Mouse (Mus musculus): Measurements from ENCODE around the gene Rimbp2. TPM values are rescaled to one million over a fixed set of nuclear protein-coding genes. Genes with fewer than 3 reads are reported as not detected.

Gene Rimbp2
- total RNA-seq (2012; rRNA removed) (not detected in 2 replicates), polyA plus RNA-seq (2012; ENCODE audit: insufficient read depth in 1 of 2, insufficient read length in 2 of 2, low read depth in 1 of 2, low replicate concordance in 2 of 2, missing spikeins in 1 of 2) (not detected)

- no peak for DNase-seq (ENCODE audit: low read depth, low spot score)
- no peak within 1 kb of the TSS for H3K27ac ChIP-seq (ENCODE audit: control insufficient read depth, low read depth, low read length)
- no peak within 1 kb of the TSS for H3K4me3 ChIP-seq (ENCODE audit: control insufficient read depth in 1 of 2, insufficient read depth in 1 of 2, low read depth in 2 of 2, low read length in 2 of 2)
- H3K9me3 ChIP-seq (replicated peaks; ENCODE audit: insufficient read depth, low read length) = no peaks in the 10 kb centered on the region
- H3K9ac ChIP-seq (ENCODE audit: control insufficient read depth, low read depth, low read length, poor library complexity, severe bottlenecking) = no peak within 1 kb of the TSS
- H3K4me1 ChIP-seq (ENCODE audit: control insufficient read depth in 1 of 2, insufficient read depth in 2 of 2, low read length in 2 of 2) = no peaks in the 10 kb centered on the region
- no peaks in the 10 kb centered on the region for H3K36me3 ChIP-seq (ENCODE audit: control insufficient read depth in 1 of 2, insufficient read depth in 2 of 2, low read length in 2 of 2)
- TF ChIP-seq MXI1 (IDR thresholded peaks at IDR 0.05; ENCODE audit: low read depth, low read length) = no peak
- TF ChIP-seq RCOR1 (IDR thresholded peaks at IDR 0.05; ENCODE audit: low read depth, low read length) = no peak
- no peak for TF ChIP-seq UBTF (IDR thresholded peaks at IDR 0.05; ENCODE audit: borderline replicate concordance, insufficient read depth, low read depth, low read length)
- TF ChIP-seq JUND (IDR thresholded peaks at IDR 0.05; ENCODE audit: low read depth, low read length) = no peak
- TF ChIP-seq GATA1 (IDR thresholded peaks at IDR 0.05; ENCODE audit: low read depth, low read length) = no peak
- TF ChIP-seq ZC3H11A (IDR thresholded peaks at IDR 0.05; ENCODE audit: low read depth, low read length) = no peak
- no peak for TF ChIP-seq GABPA (IDR thresholded peaks at IDR 0.05; ENCODE audit: low read depth, low read length)
- TF ChIP-seq TBP (IDR thresholded peaks at IDR 0.05; ENCODE audit: low read depth, low read length) = no peak
- TF ChIP-seq E2F4 (IDR thresholded peaks at IDR 0.05; ENCODE audit: borderline replicate concordance, low read depth, low read length) = no peak
- TF ChIP-seq USF2 (IDR thresholded peaks at IDR 0.05; ENCODE audit: borderline replicate concordance in 1 of 2, insufficient read depth in 1 of 2, low read depth in 1 of 2, low read length in 2 of 2) = no peak
- TF ChIP-seq MAZ (IDR thresholded peaks at IDR 0.05; ENCODE audit: low read depth, low read length) = no peak
- TF ChIP-seq POLR2AphosphoS5 (IDR thresholded peaks at IDR 0.05; ENCODE audit: borderline replicate concordance, low read depth, low read length) = no peak
- no peak for TF ChIP-seq HCFC1 (IDR thresholded peaks at IDR 0.05; ENCODE audit: low read depth, low read length)
- no peak for TF ChIP-seq BHLHE40 (IDR thresholded peaks at IDR 0.05; ENCODE audit: borderline replicate concordance, low read depth, low read length)
- no peak for TF ChIP-seq MYC (IDR thresholded peaks at IDR 0.05; ENCODE audit: low read depth, low read length)
- no peak for TF ChIP-seq ETS1 (IDR thresholded peaks at IDR 0.05; ENCODE audit: low read depth, low read length)
- TF ChIP-seq TCF12 (IDR thresholded peaks at IDR 0.05; ENCODE audit: low read depth, low read length) = no peak
- no peaks in the 10 kb centered on the region for H3K27me3 ChIP-seq (ENCODE audit: control insufficient read depth in 1 of 2, insufficient read depth in 2 of 2, low read length in 2 of 2)
- H3K79me2 ChIP-seq (ENCODE audit: control insufficient read depth, insufficient read depth, low read length, poor library complexity) = no peaks in the 10 kb centered on the region
These were observed at the start of gene Rimbp2 for GRCm38 (mm10) chr5:128953278-128954070. TSS of gene Rimbp2 (minus strand) at chr5:128953486.

- H3K27me3 ChIP-seq (ENCODE audit: control insufficient read depth in 1 of 2, insufficient read depth in 2 of 2, low read length in 2 of 2) = no peaks in the 10 kb centered on the region
- peaks cover 52% of the 10 kb centered on the region for H3K79me2 ChIP-seq (ENCODE audit: control insufficient read depth, insufficient read depth, low read length, poor library complexity)
- H3K4me3 ChIP-seq (ENCODE audit: control insufficient read depth in 1 of 2, insufficient read depth in 1 of 2, low read depth in 2 of 2, low read length in 2 of 2) = peak overlapping the region in 1 of 2 experiments; percentile 6; a peak in 1 of 4 replicates
- TF ChIP-seq SIN3A (IDR thresholded peaks at IDR 0.05; ENCODE audit: low read length) = no peak
- no peak for TF ChIP-seq USF1 (IDR thresholded peaks at IDR 0.05; ENCODE audit: low read depth, low read length)
- TF ChIP-seq RCOR1 (IDR thresholded peaks at IDR 0.05; ENCODE audit: low read depth, low read length) = no peak
- no peak for TF ChIP-seq CTCF (IDR thresholded peaks at IDR 0.05 in 2 of 3, conservative IDR thresholded peaks at IDR 0.05 in 1 of 3; ENCODE audit: control insufficient read depth in 1 of 3, insufficient read depth in 1 of 3, low read depth in 2 of 3, low read length in 3 of 3, poor library complexity in 1 of 3, severe bottlenecking in 1 of 3)
- no peak for TF ChIP-seq CHD1 (IDR thresholded peaks at IDR 0.05; ENCODE audit: low read depth, low read length)
- TF ChIP-seq UBTF (IDR thresholded peaks at IDR 0.05; ENCODE audit: borderline replicate concordance, insufficient read depth, low read depth, low read length) = 0 out of 2 replicates have a peak, but pooled peaks have one; percentile 28
- TF ChIP-seq MAFK (IDR thresholded peaks at IDR 0.05; ENCODE audit: borderline replicate concordance, low read depth, low read length) = no peak
- H3K36me3 ChIP-seq (ENCODE audit: control insufficient read depth in 1 of 2, insufficient read depth in 2 of 2, low read length in 2 of 2) = peaks cover 5 to 54% of the 10 kb centered on the region in 2 experiments; a peak in 3 of 4 replicates
- no peaks in the 10 kb centered on the region for H3K9me3 ChIP-seq (replicated peaks; ENCODE audit: insufficient read depth, low read length)
- peak; percentile 55 for DNase-seq (ENCODE audit: low read depth, low spot score)
- H3K27ac ChIP-seq (ENCODE audit: control insufficient read depth, low read depth, low read length) = peak overlapping the region; percentile 50
- H3K4me1 ChIP-seq (ENCODE audit: control insufficient read depth in 1 of 2, insufficient read depth in 2 of 2, low read length in 2 of 2) = peaks cover 9 to 58% of the 10 kb centered on the region in 2 experiments
- H3K9ac ChIP-seq (ENCODE audit: control insufficient read depth, low read depth, low read length, poor library complexity, severe bottlenecking) = peak overlapping the region; percentile 23
These were observed 49.3 kb upstream of the Rimbp2 start for GRCm38 (mm10) chr5:129002571-129003011.

Data from MEL (cell line).